Mouse (Mus musculus) limb, embryonic 14.5 days (tissue): Measurements from ENCODE around the gene Nsmce4a. TPM values are rescaled to one million over a fixed set of nuclear protein-coding genes. Genes with fewer than 3 reads are reported as not detected.
A peak's percentile ranks its signal among the peaks of the same experiment; 100 is the strongest.
"Not testable (repeated sequence)": the region's sequence is repeated elsewhere in the genome, so short reads cannot be mapped to it uniquely, and the experiment has no call there.

Source experiments
- ATAC-seq: fragments of 200-750 bp; cut with Nextera tagmentation; 2 replicates; pipeline ENCODE4 v1.8.0; 2017; ENCODE audit warnings: low read depth, moderate number of reproducible peaks, moderate TSS enrichment; ENCODE audit not compliant: low FRiP score
- DNase-seq: peaks from one replicate; pipeline ENCODE4 v3.0.0-alpha.2; 2015; ENCODE audit warnings: low spot score
- H3K27ac ChIP-seq: fragments of 300-500 bp; sonication (generic); replicated peaks from 2 replicates; pipeline ENCODE4 v1.5.1; 2014; ENCODE audit warnings: low read depth, mild to moderate bottlenecking, low read length, moderate library complexity, mixed read lengths
- H3K27me3 ChIP-seq: fragments of 300-500 bp; sonication (generic); 2 replicates; pipeline ENCODE4 v1.6.1; 2014; ENCODE audit warnings: low read length, mixed read lengths; ENCODE audit not compliant: control insufficient read depth, insufficient read depth
- H3K36me3 ChIP-seq: fragments of 300-500 bp; sonication (generic); 2 replicates; pipeline ENCODE4 v1.6.1; 2014; ENCODE audit warnings: mild to moderate bottlenecking, low read length, moderate library complexity, mixed read lengths; ENCODE audit not compliant: control insufficient read depth, insufficient read depth
- H3K4me1 ChIP-seq: fragments of 300-500 bp; sonication (generic); 2 replicates; pipeline ENCODE4 v1.6.1; 2014; ENCODE audit warnings: antibody characterized with exemption, low read length, mixed read lengths; ENCODE audit not compliant: control insufficient read depth, insufficient read depth
- H3K4me2 ChIP-seq: fragments of 300-500 bp; sonication (generic); replicated peaks from 2 replicates; pipeline ENCODE4 v1.6.1; 2014; ENCODE audit warnings: low read depth, mild to moderate bottlenecking, low read length, moderate library complexity; ENCODE audit not compliant: severe bottlenecking
- H3K4me3 ChIP-seq: fragments of 300-500 bp; sonication (generic); replicated peaks from 2 replicates; pipeline ENCODE4 v1.5.1; 2014; ENCODE audit warnings: low read length
- H3K9ac ChIP-seq: fragments of 300-500 bp; sonication (generic); 2 replicates; pipeline ENCODE4 v1.6.1; 2014; ENCODE audit warnings: mild to moderate bottlenecking, low read depth, low read length, moderate library complexity; ENCODE audit not compliant: severe bottlenecking
- H3K9me3 ChIP-seq: fragments of 300-500 bp; sonication (generic); 2 replicates; pipeline ENCODE4 v1.6.1; 2016; ENCODE audit warnings: low read length; ENCODE audit not compliant: control insufficient read depth
- POLR2A ChIP-seq: fragments of 200-500 bp; IDR thresholded peaks from 2 replicates; pipeline ENCODE4 v1.8.0; 2012; ENCODE audit warnings: inconsistent platforms, mild to moderate bottlenecking, moderate library complexity, borderline replicate concordance; ENCODE audit not compliant: insufficient read depth, insufficient read length; ENCODE audit errors: extremely low read depth
- WGBS: fragments of 180-500 bp; shearing (Covaris S2); extraction: QIAGEN DNeasy Blood & Tissue Kit; methylation state at CpG from one replicate; pipeline ENCODE4 v1.1.7; 2014; 5-methylcytosine and 5-hydroxymethylcytosine counted together
- polyA plus RNA-seq, 2 experiments: library from polyadenylated mRNA; depleted of rRNA in 1 of 2; stranded (reverse) in 1 of 2; unstranded in 1 of 2; fragments of >200 nt; fragmentation: Nextera tagmentation in 1 of 2; extraction: Ambion mirVana in 1 of 2; gene quantifications; 2 replicates each; pipeline versions ENCODE4 v1.2.1 to v1.2.3; 2012 to 2014

Nsmce4a gene
- polyA plus RNA-seq, 2 experiments, result 88.8 to 164 TPM

GRCm38 (mm10) chr7:130600074-130600473 is 27.2 kb upstream of the Nsmce4a start:
- Histone ChIP-seq H3K9ac (no peak overlapping the region), H3K27ac (no peak overlapping the region), H3K27me3 (no peaks in the 10 kb centered on the region), H3K4me2 (no peak overlapping the region), H3K4me1 (no peaks in the 10 kb centered on the region), H3K9me3 (no peaks in the 10 kb centered on the region), H3K36me3 (no peaks in the 10 kb centered on the region), H3K4me3 (no peak overlapping the region)
- DNase-seq, result no peak
- no peak for ATAC-seq
- 84% methylated on average over 3 of the region's 3 CpGs for WGBS
- no peak for TF ChIP-seq POLR2A

DNA sequence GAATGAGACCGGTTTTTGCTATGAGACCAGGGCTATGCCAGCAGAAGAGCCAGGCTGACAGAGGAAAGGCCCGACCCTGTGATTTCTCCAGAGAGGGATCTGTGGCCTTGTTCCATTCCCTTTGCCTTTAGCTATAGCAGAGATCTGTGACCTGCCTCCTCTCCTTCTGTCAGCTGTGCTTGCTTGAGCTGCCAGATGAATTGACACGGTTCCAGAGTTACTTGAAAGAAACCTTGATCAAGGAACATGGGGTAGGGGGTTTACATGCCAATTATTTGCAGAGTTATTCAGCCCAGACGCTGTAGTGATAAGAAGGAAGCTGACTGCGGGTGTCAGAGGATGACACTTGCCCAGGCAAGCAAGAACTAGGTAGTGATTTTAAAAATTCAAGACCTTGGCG is 24.6 kb upstream of the Nsmce4a start:
- Histone ChIP-seq H3K36me3 (no peaks in the 10 kb centered on the region), H3K9me3 (no peaks in the 10 kb centered on the region), H3K27ac (no peak overlapping the region), H3K4me2 (no peak overlapping the region), H3K27me3 (no peaks in the 10 kb centered on the region), H3K4me3 (no peak overlapping the region), H3K4me1 (no peaks in the 10 kb centered on the region), H3K9ac (no peak overlapping the region)
- ATAC-seq (no peak), DNase-seq (no peak)
- WGBS, result 70% methylated on average over 6 of the region's 6 CpGs
- TF ChIP-seq POLR2A, result no peak

- H3K9me3 ChIP-seq, H3K4me2 ChIP-seq, DNase-seq, H3K27me3 ChIP-seq, H3K27ac ChIP-seq, H3K4me1 ChIP-seq, H3K4me3 ChIP-seq, H3K36me3 ChIP-seq, H3K9ac ChIP-seq: not testable (repeated sequence)
- 0 out of 2 replicates have a peak, but pooled peaks have one; percentile 26 for ATAC-seq
- 46% methylated on average over 9 of the region's 19 CpGs for WGBS
Observed at GRCm38 (mm10) chr7:130596079-130596855, 23.3 kb upstream of the Nsmce4a start.

DNA sequence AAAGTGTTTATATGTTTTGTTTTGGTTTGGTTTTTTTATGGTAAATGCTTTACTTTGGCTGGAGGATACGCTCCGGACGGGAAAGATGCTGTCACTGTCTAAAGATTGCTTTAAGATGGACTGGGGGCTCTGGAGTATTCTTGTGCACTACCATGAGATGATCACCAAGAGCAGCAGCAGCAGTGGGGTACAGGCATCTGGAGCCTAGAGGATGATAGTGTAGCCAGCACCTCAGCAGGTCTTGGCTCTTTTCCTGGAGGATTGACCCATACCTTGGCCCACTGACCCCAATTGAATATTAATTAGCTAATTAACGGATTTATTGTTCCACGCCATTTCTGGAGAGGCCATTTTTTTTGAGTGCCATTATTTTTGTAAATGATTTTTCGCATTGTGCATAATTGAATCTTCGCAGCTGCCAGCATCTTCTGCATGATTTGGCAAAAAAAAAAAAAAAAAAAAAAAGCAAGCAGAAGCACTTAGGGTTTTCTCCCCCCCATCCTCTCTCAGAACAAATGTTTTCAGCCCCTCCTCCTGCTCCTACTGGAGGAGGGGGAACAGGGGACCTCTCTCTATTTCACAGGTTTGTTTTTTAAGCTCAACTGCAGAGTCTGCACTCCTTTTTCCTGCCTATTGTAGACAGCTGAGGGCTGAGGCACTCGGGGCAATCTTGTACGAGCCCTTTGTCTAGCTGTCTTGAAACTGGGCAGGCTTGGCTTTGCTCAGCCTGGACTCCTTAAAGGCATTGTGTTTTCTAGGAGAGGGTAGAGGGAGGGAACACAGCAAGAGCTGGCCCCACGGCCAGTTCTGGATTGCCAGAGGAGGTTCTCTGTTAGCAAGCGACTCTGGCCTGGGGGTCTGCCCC is 20.7 kb upstream of the Nsmce4a start:
- not testable (repeated sequence) for H3K9ac ChIP-seq, H3K27ac ChIP-seq, H3K27me3 ChIP-seq, H3K4me3 ChIP-seq, DNase-seq, H3K36me3 ChIP-seq, H3K4me2 ChIP-seq, ATAC-seq, H3K4me1 ChIP-seq, H3K9me3 ChIP-seq
- 67% methylated on average over 7 of the region's 11 CpGs for WGBS

DNA sequence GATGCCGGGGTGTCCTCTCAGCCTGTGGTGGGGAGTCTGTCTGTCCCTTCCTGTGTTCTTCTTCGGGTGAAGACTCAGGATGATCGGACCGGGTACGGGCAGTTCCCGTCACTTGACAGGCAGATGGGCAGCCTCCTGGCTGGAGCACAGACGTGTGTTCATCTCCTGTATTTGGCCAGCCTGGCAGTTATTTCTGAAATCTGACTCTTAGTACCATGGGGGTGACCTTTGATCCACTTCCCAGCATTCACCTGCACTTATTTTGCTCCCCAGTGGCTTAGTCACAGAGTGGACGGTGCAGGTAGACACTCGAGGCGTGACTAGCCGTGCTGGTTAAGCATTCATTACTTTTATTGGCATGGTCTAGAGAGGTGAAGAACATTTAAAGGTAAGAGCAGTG is 20.1 kb upstream of the Nsmce4a start:
- not testable (repeated sequence) for DNase-seq, H3K27me3 ChIP-seq, ATAC-seq, H3K4me1 ChIP-seq, H3K9me3 ChIP-seq, H3K4me2 ChIP-seq, H3K9ac ChIP-seq, H3K27ac ChIP-seq, H3K36me3 ChIP-seq, H3K4me3 ChIP-seq
- WGBS, result no CpG with 5 or more reads among the region's 11 CpGs
